Mouse (Mus musculus) lung, postnatal 0 days (tissue): ENCODE results near the gene Selenom. TPM values are rescaled to one million over a fixed set of nuclear protein-coding genes. Genes with fewer than 3 reads are reported as not detected.

Experiments
- ATAC-seq: fragments of 200-750 bp; cut with Nextera tagmentation; 2 replicates; pipeline ENCODE4 v1.8.0; 2017; ENCODE audit warnings: moderate library complexity
- DNase-seq: peaks from one replicate; pipeline ENCODE4 v3.0.0-alpha.2; 2016; ENCODE audit warnings: low spot score
- H3K27ac ChIP-seq: fragments of 300-500 bp; sonication (generic); 2 replicates; pipeline ENCODE4 v1.5.1; 2014; ENCODE audit warnings: antibody characterized with exemption, mild to moderate bottlenecking, low read length, mixed read lengths
- H3K27me3 ChIP-seq: fragments of 300-500 bp; sonication (generic); replicated peaks from 2 replicates; pipeline ENCODE4 v1.6.1; 2014; ENCODE audit warnings: low read length, mixed read lengths; ENCODE audit not compliant: insufficient read depth
- H3K36me3 ChIP-seq: fragments of 300-500 bp; sonication (generic); 2 replicates; pipeline ENCODE4 v1.6.1; 2014; ENCODE audit warnings: low read length, mixed read lengths; ENCODE audit not compliant: insufficient read depth
- H3K4me1 ChIP-seq: fragments of 300-500 bp; sonication (generic); 2 replicates; pipeline ENCODE4 v1.6.1; 2014; ENCODE audit warnings: antibody characterized with exemption, low read depth, low read length, mixed read lengths; ENCODE audit not compliant: insufficient read depth
- H3K4me2 ChIP-seq: fragments of 300-500 bp; sonication (generic); replicated peaks from 2 replicates; pipeline ENCODE4 v1.6.1; 2014; ENCODE audit warnings: low read depth, mild to moderate bottlenecking, low read length, moderate library complexity, mixed read lengths
- H3K4me3 ChIP-seq: fragments of 300-500 bp; sonication (generic); 2 replicates; pipeline ENCODE4 v1.5.1; 2014; ENCODE audit warnings: low read depth, low read length
- H3K9ac ChIP-seq: fragments of 300-500 bp; sonication (generic); replicated peaks from 2 replicates; pipeline ENCODE4 v1.6.1; 2014; ENCODE audit warnings: low read depth, mild to moderate bottlenecking
- H3K9me3 ChIP-seq: fragments of 300-500 bp; sonication (generic); 2 replicates; pipeline ENCODE4 v1.6.1; 2016; ENCODE audit warnings: low read length, mixed read lengths
- CTCF ChIP-seq: IDR thresholded peaks from 2 replicates; pipeline ENCODE4 v1.5.1; 2016; ENCODE audit warnings: antibody characterized with exemption, mild to moderate bottlenecking
- EP300 ChIP-seq: IDR thresholded peaks from 2 replicates; pipeline ENCODE4 v1.6.1; 2016; ENCODE audit warnings: antibody characterized with exemption, mild to moderate bottlenecking, control low read depth
- WGBS: fragments of 180-500 bp; shearing (Covaris S2); extraction: QIAGEN DNeasy Blood & Tissue Kit; methylation state at CpG from one replicate; pipeline ENCODE4 v1.1.7; 2014; 5-methylcytosine and 5-hydroxymethylcytosine counted together
- polyA plus RNA-seq: library from polyadenylated mRNA; unstranded; fragments of >200 nt; fragmentation: Nextera tagmentation; extraction: Ambion mirVana; gene quantifications from 2 replicates; pipeline ENCODE4 v1.2.1, GENCODE M21; 2015

Selenom gene
- polyA plus RNA-seq, 1 experiment from 2014 or later: 60.8 TPM

- H3K4me1 ChIP-seq: no peaks in the 10 kb centered on the region
- no peaks in the 10 kb centered on the region for H3K9me3 ChIP-seq
- peak overlapping the region; percentile 50 for H3K4me2 ChIP-seq
- peak overlapping the region; percentile 22 for H3K4me3 ChIP-seq
- TF ChIP-seq EP300 (no peak), CTCF (no peak; the same call in 1 of the 2 replicates)
- H3K27ac ChIP-seq: no peak overlapping the region
- H3K36me3 ChIP-seq: peaks cover 9% of the 10 kb centered on the region; the same call in 1 of the 2 replicates
- 0 out of 2 replicates have a peak, but pooled peaks cover 2% of the 10 kb centered on the region for H3K27me3 ChIP-seq
- DNase-seq (peak; percentile 52), ATAC-seq (peak; percentile 46)
- no peak overlapping the region for H3K9ac ChIP-seq
- WGBS: 2% methylated on average over 49 of the region's 50 CpGs
Observed at GRCm38 (mm10) chr11:3516859-3517845, 2.7 kb downstream of the Selenom start.

DNA sequence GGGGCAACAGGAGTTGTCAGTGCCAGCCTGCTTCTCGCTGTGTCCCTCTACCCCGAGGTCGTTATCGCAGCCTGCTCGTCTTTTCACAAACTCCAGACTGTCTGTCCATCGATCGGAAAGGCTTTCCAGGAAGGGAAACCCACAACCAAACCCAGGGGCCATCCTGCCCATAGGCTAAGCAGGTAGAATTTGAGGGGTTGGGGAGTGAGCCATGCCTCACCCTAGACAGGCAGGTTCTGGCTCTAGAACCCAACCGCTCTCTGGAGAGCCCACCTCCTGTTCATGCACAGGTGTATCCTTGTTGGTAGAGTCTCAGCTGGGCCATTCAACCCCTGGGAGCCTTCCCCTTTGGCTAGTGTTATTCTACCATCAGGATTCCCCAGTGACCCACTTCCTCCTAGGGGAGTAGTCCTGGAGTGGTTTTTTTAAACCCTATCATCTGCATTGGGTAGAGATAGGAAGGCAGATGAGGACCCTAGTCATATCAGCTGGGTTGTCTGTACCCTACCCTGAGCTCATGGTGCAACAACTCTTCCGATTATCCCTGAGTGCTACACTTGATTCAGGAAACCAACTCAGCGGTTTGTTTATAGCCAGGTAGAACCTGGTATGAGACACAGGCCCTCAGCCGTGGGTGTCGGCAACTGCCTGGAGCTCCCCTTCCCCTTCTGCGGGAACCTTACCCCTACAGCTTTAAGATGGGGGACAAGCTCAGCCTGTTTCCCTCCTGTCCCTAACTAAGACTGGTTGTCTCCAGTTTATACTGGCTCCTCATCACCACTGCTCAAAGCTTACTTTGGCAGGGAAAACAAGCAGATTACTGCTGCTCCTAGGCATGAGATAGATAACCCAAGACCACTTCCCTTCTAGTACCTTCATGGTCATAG, 3.6 kb downstream of the Selenom start:
- Histone ChIP-seq H3K27me3 (0 out of 2 replicates have a peak, but pooled peaks cover 2% of the 10 kb centered on the region), H3K9me3 (no peaks in the 10 kb centered on the region), H3K4me1 (no peaks in the 10 kb centered on the region), H3K36me3 (peaks cover 14% of the 10 kb centered on the region), H3K27ac (no peak overlapping the region), H3K9ac (no peak overlapping the region), H3K4me2 (peak overlapping the region; percentile 50; the same call in 1 of the 2 replicates), H3K4me3 (no peak overlapping the region)
- DNase-seq (no peak), ATAC-seq (no peak)
- TF ChIP-seq CTCF (no peak), EP300 (no peak)
- 37% methylated on average over 13 of the region's 13 CpGs for WGBS

- ATAC-seq (no peak), DNase-seq (no peak)
- Histone ChIP-seq H3K9ac (no peak overlapping the region), H3K4me3 (no peak overlapping the region), H3K4me2 (no peak overlapping the region), H3K9me3 (no peaks in the 10 kb centered on the region), H3K27me3 (0 out of 2 replicates have a peak, but pooled peaks cover 2% of the 10 kb centered on the region), H3K36me3 (peaks cover 18% of the 10 kb centered on the region), H3K27ac (no peak overlapping the region), H3K4me1 (no peaks in the 10 kb centered on the region)
- TF ChIP-seq EP300: no peak
- no peak for TF ChIP-seq CTCF
- 57% methylated on average over 4 of the region's 4 CpGs for WGBS
Observed at GRCm38 (mm10) chr11:3519051-3519726, 4.7 kb downstream of the Selenom start.

DNA sequence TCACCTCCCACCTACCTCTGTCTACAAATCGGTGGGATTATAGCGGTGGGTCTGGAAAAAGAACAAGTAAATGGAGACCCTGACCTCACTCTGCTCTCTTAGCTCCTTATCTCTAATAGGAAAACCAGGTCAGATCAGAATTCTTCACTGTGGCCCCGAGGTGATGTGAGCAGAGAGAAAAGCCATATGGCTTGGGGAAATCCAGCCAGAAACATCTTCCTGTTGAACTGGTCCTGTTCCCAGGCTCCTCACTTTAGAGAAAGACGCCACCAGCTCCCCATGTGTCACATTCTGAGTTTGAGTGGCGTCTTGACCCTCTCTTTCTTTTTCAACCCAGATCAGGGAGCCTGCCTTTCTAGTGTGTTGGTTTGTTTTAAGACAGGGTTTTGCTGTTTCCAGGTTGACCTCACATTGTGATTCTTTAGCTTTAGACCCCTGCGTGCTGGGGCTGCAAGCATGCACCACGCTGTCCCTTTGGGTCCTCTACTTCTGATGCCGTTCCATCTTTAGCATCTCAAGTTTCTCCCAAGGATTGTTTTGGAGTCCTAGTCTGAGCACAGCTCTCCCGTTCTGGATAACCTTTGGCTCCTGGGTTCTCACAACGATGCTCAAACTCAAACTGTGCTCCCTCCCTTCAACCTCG, 5.4 kb downstream of the Selenom start:
- 65% methylated on average over 11 of the region's 11 CpGs for WGBS
- no peak overlapping the region for H3K4me3 ChIP-seq
- no peaks in the 10 kb centered on the region for H3K4me1 ChIP-seq
- peaks cover 19% of the 10 kb centered on the region for H3K36me3 ChIP-seq
- no peak for ATAC-seq
- 0 out of 2 replicates have a peak, but pooled peaks cover 2% of the 10 kb centered on the region for H3K27me3 ChIP-seq
- H3K4me2 ChIP-seq: no peak overlapping the region
- H3K9ac ChIP-seq: no peak overlapping the region
- DNase-seq: no peak
- TF ChIP-seq CTCF (no peak), EP300 (no peak)
- no peaks in the 10 kb centered on the region for H3K9me3 ChIP-seq
- no peak overlapping the region for H3K27ac ChIP-seq

DNA sequence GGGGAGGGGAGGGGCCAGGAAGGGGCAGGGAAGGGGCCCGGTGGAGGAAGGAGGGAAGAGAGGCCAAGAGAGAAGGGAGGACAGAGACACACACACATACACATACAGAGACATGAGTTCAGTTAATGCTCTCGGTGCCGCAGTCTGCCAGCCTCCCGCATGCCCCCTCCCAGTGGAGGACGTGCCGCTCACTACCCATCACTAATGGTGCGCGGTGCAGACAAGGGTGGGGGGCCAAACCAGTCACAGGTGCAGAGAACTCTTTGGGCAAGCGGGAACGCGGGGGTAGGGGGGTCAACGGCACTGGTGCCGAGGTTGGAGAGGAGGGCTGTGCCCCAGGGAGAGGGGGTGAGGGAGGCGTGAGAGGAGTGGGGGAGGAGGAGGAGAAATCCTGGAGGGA, 6.4 kb downstream of the Selenom start:
- Histone ChIP-seq H3K9me3 (no peaks in the 10 kb centered on the region), H3K4me3 (no peak overlapping the region), H3K27ac (no peak overlapping the region), H3K4me2 (no peak overlapping the region), H3K9ac (no peak overlapping the region), H3K27me3 (0 out of 2 replicates have a peak, but pooled peaks cover 2% of the 10 kb centered on the region), H3K36me3 (peaks cover 25% of the 10 kb centered on the region), H3K4me1 (no peaks in the 10 kb centered on the region)
- ATAC-seq (no peak), DNase-seq (no peak)
- 74% methylated on average over 14 of the region's 14 CpGs for WGBS
- no peak for TF ChIP-seq EP300
- no peak for TF ChIP-seq CTCF
